Mouse (Mus musculus): ENCODE measurements around the gene Sulf2.

Gene Sulf2

DNA sequence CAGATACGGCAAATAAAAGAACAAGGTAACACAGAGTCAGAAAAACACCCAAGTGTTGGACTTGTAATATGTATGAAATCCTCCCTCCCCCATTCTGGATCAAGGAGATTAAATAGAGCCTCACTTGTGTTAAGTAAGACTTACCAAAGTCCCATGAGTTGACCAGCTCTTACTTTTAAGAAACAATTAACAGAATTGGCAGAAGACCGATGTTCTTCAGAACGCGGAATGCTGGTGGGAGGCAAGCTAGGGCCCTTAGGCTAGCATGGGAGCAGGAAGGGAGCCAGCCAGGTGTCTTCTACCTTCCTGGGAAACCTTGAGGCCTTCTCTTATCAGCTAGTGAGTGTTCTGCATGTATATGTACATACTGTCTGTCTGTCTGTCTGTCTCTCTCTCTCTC lies 107.5 kb downstream of the Sulf2 start:
- no peak for DNase-seq

DNA sequence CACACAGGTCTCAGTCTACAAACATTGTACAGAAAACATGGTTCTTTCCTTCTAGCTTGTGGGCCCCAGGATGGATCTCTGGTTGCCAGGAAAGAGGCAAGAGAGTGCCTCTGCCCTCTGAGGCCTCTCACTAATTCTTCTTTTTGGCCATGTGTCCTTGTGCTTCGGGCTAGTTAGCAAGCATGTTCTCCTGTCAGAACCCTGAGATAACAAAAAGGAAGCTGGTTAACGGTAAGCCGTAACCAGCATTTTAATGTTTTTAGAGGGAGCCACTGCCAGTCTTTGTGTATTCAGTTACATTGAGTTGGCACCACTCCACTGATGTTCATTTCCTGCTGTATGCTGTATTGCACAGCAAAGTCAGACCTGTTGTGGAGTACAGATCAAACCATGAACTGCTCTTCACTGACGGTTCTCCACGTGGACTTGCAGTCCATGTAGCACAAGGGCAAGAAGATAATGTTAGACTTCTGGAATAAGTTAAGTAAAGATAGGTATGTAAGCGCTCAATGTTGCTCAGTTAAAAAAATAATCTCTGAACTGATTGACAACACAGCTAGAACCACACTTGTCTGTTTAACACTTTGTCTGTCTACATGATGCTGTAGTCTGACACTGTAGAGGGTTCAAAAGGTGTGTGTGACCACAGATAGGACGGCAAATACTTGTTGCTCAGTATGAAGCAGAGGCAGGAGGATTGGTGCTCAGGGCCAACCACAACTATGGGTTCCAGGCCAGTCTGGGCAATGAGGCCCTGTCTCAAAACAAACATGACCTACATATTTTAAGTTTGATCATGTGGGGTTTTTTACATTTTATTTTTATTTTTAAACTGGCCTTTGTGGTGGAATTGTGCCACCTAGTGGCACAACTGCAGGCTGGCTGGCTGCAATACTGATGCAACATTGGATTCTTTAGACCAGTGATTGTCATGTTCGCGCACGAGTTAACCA lies 109.6 kb downstream of the Sulf2 start:
- DNase-seq = peak; percentile 49 to 56

DNA sequence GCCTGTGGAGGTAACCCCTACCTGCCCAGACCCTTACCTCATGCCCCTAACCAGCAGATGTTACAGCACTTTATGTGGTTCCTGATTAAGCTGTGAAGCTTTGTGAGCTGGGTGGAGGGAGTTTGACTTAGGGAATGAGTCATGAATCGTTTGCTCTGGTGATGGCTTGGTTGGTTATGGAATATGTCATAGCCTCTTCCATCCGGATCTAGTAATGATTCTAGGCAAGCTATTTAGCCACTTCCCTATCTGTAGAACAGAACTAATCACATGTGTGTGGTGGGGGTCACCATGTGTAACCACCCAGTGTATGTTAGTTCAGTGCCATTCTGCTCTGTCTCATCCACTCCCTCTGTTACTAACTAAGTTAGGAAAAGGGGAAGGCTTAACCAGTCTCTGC lies 110.5 kb downstream of the Sulf2 start:
- peak; percentile 18 to 21 for DNase-seq

DNA sequence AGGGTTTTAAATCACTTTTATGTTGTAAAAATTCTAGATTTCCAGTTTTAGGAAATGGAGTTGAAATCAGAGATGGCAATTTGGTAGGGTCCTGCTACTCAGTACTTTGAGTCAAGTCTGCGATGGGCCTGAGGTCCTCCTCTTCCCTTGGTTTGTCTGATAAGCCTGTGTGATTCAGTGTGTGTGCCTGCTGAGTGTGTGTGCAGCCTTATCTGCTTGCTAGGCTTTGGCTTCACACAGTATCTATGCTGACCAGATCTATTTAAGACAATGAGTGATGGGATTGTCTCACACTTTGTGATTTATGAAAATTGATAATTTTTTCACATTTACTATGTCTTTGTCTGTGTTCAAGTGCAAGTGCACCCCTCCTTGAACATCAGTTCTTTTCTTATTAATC lies 112.9 kb downstream of the Sulf2 start:
- DNase-seq = no peak

DNA sequence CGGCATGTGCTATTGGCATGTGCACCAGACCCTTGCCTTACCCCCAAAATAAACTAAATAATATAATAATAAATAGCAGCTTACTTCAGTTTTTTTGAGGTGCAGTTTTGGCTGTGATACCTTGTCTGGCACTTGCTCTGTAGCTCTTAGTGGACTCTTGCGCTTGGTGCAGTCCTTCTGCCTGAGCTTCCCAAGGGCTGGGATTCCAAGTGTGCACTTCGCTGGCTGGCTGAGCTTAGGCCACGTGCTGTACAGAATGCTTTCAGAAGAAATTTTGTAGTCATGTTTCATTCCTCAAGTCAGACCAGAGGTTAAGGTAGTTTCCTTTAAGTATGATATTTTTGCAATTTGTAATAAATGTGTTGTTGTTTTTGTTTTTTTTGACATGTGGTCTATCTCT lies 115.8 kb downstream of the Sulf2 start:
- no peak for DNase-seq

DNA sequence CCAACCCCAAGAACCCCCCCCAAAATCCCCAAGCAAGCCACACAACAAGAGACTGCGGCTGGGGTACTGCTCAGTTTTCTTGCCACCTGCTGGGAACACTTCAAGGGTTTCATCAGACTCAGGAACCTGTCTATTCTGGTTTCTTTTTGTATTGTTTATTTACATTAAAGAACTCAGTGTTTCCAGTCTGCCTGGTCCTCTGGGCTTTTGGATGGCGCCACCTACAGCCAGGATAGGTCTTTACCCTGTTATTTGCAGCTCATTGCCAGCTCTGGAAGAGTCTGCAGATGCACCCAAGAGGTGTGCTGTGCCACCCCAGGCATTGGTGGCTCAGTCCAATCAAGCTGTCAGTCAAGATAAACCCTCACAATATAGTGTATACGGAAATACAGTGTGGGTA lies 119.7 kb downstream of the Sulf2 start:
- DNase-seq = peak; percentile 79 to 81

DNA sequence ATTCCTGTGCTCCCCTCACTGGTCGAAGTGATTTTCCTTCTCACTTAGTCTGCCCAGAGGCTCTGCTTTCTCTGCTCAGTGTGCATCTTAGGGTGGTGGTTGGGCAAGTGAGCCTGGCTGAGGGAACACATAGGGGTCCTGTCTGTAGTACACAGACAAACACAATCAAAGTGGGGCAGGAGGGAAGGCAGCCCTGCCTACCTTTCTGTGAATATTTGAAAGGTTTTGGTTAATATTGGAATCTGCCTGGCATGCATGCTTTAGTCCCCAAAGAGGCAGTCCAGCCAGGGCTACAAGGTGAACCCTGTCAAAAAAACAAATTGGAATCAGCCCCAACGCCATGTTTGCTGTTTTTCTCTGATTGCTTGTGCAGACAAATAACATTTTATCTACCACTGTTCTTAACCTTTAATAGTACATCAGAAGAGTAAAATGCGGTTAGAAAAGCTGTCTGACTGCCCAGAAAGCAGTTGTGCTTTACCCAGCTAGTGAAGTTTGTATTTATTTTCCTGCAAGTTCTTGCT lies 120.4 kb downstream of the Sulf2 start:
- DNase-seq = no peak

DNA sequence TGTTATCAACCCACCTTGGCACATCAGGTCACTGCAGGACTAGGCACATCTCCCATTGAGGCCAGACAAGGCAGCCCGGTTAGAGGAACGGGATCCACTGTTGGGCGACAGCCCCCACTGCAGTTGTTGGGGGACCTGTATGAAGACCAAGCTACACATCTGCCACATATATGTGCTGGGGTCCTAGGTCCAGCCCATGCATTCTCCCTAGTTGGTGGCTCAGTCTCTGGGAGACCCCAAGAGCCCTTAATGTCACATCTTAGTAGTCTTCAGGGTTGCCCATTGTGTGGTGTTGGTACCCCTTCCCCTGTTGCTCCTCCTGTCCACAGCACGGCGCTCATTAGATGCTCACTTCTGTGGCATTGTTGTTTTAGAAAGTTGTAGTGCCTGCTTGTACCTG lies 122.8 kb downstream of the Sulf2 start:
- no peak for DNase-seq

DNA sequence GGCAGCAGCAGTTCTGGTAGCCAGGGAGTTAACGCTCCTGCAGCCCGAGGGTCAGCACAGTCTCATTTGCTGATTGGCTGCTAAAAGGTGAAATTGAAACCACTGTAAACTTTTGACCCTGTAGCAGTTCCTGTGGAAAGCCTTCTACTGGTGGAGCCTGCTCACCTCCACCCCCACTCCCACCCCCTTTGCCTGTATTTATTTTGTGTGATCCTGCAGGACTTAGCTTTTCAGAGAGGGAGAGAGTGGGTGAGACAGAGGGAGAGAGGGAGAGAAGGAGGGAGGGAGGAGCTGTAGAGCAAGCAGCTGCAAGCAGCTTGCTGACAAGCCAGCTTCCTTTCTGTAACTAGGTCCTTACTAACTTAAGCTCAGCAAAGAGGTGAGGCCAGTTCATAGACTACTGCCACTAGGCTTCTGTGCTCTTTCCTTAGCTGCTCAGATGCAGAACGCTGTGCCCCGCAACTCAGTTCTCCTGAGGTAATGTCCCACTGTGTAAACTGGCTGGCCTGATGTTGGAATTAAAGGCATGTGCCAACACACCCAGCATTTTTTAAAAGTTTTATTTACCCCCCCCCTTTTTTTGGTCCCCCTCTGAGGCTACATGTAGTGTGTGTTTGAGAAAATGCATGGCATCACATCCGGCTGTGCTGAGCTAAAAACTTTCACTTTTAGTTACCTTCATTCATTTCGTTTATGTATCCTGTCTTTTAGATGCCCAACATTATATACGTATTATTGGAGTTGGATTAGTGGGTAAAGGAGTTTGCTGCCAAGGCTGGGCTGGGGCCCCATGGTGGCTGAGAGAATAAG lies 124.1 kb downstream of the Sulf2 start:
- peak; percentile 41 to 48 for DNase-seq

DNA sequence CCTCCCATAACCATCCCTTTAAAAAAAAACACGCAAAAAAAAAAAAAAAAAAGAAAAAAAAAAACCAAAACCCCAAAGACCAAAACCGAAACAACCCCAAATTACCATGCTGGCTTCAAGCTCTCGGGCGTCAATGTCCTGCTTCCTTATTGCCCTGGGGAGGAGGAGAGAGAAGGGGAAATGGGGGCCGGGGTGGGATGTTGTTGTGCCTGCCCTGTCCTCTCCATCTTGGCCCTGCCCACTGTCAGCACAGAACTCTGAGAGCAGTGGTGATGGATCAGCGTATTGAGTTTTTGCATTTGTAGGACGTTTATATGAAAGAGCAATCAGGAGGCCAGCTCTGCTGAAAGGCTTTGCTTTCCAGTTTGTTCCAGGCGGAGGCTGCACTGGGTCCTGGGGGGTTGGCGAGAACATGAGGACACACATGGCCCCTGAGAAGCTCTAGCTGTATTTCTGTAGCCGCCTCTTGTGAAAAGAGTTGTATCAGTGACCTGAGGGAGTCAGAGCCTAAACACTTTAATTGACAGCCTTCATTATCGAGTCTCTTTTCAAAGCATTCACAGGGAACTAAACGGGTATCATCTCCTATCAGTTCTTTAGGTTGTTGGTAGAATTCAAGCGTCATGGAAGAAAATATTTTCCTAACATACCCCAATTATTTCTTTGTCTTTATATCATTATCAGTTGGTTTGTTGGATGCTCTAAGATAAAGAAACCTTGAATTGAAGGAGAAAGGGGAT lies 125.0 kb downstream of the Sulf2 start:
- DNase-seq = peak; percentile 31 to 37

DNA sequence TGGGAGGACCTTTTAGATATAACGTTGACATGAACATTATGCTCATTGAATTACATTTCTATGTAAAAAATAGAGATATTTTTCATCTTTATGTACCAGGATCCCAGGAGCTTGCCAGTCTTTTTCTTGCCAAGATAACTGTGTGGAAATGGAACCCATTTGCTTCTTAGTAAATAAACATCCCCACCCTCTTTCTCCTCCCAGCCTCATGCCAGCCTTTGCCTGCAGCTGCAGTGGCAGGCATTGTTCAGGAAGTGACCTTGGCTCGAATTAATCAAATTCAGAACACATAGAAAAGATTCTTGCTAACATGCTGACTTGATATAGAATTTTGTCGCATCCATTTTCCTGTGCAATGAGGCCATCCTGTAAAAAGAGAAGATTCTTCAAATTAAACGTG lies 126.2 kb downstream of the Sulf2 start:
- DNase-seq = no peak

DNA sequence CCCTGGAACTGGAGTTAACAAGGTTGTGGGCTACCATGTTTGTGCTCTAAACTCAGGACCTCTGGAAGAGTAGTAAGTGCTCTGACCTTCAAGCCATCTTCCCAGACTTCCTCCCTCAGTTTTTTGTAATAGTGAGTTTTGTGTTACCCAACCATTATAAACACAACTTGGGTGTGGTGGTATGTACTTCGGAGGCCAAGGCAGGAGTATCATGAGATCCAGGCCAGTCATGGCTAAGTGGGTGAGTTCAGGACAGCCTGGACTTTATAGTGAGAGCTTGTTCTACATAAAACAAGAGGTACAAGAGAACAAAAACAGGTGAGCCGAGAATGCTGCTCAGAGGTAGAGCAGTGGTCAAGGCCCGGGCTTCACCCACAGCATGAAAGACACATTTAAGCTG lies 127.6 kb downstream of the Sulf2 start:
- DNase-seq = no peak

DNA sequence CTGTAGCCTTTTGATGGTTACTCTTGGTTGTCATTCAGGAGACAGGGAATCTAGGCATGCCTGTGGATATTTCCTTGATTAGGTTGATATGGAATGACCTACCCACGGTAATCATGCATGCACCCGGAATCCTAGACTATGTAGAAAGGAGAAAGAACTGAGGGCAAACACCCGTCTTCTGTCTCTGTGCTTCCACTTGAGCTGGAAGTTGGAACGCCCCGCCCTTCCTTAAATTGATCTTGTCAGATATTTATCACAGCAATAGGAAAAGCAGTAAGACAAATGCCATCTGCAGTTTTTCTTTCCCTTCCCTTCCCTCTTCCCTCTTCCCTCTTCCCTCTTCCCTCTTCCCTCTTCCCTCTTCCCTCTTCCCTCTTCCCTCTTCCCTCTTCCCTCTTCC lies 129.5 kb downstream of the Sulf2 start:
- no peak for DNase-seq

DNA sequence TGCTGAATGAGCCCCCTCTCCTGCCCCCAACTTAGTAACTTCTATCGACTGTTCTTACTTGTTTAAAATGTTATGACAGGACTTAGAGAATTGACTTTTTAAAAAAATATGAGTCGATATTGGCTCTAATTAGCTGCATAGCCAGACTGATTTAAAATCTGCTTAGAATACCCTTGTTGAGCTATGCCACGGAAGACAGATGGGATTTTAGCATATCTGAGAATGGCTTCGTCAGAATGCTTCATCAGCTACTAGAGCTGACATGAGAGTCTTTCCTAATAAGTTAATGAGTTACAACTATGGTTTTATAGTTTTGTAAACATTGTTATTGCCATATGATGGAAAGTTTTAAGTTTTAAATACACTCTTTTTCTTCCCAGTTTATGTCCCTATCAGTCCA lies 130.8 kb downstream of the Sulf2 start:
- DNase-seq = no peak

DNA sequence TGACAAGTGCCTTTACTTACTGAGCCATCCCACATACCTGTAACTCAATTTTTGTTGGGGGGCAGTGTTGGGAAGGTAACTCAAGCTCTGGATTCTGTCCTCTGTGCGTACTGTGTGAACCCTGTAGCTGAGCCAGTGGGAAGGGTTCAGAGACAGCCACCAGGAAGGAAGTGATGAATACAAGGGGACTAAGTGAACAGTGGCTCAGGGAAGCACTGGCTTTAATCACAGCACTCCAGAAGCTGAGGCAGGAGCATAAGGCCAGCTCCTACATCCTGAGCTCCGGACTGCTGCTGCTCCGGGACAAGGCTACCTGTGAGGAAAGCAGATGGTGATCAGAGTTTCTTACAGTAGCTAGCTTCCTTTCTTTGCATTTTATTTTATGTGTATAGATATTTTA lies 131.4 kb downstream of the Sulf2 start:
- no peak for DNase-seq
